Mouse (Mus musculus): ENCODE measurements around the gene Axdnd1.

- TF ChIP-seq MYOG (IDR thresholded peaks at IDR 0.05; ENCODE audit: control insufficient read depth in 1 of 3, insufficient read depth in 1 of 3, insufficient read length in 2 of 3, low read depth in 2 of 3) (no peak), POLR2A (IDR thresholded peaks at IDR 0.05; ENCODE audit: insufficient read length, low read depth) (no peak), MYOD1 (IDR thresholded peaks at IDR 0.05; ENCODE audit: control insufficient read depth in 1 of 3, insufficient read length in 2 of 3, low read depth in 2 of 3) (no peak), USF1 (IDR thresholded peaks at IDR 0.05; ENCODE audit: low read depth) (no peak)
Observed at GRCm38 (mm10) chr1:156424054-156424453, 3.1 kb upstream of the Axdnd1 start.

Measured in myocyte (in vitro differentiated cells).